Mouse (Mus musculus) liver, embryonic 15.5 days (tissue): ENCODE results near the gene Ndufa11. TPM values are rescaled to one million over a fixed set of nuclear protein-coding genes. Genes with fewer than 3 reads are reported as not detected.
A peak's percentile ranks its signal among the peaks of the same experiment; 100 is the strongest.

ENCODE experiments used
- ATAC-seq: fragments of 200-750 bp; cut with Nextera tagmentation; 2 replicates; pipeline ENCODE4 v1.8.0; 2017; ENCODE audit warnings: moderate number of reproducible peaks, mild to moderate bottlenecking, moderate library complexity; ENCODE audit not compliant: insufficient read depth
- H3K27ac ChIP-seq: fragments of 300-500 bp; sonication (generic); replicated peaks from 2 replicates; pipeline ENCODE4 v1.5.1; 2015; ENCODE audit warnings: mild to moderate bottlenecking, inconsistent platforms
- H3K27me3 ChIP-seq: fragments of 300-500 bp; sonication (generic); 2 replicates; pipeline ENCODE4 v1.6.1; 2015; ENCODE audit warnings: mild to moderate bottlenecking, inconsistent platforms
- H3K36me3 ChIP-seq: fragments of 300-500 bp; sonication (generic); replicated peaks from 2 replicates; pipeline ENCODE4 v1.6.1; 2015; ENCODE audit warnings: moderate library complexity, mild to moderate bottlenecking, inconsistent platforms
- H3K4me1 ChIP-seq: fragments of 300-500 bp; sonication (generic); replicated peaks from 2 replicates; pipeline ENCODE4 v1.6.1; 2015; ENCODE audit warnings: inconsistent platforms
- H3K4me2 ChIP-seq: fragments of 300-500 bp; sonication (generic); 2 replicates; pipeline ENCODE4 v1.6.1; 2015; ENCODE audit warnings: moderate library complexity, mild to moderate bottlenecking, inconsistent platforms
- H3K4me3 ChIP-seq: fragments of 300-500 bp; sonication (generic); replicated peaks from 2 replicates; pipeline ENCODE4 v1.5.1; 2015; ENCODE audit warnings: mild to moderate bottlenecking, inconsistent platforms
- H3K9ac ChIP-seq: fragments of 300-500 bp; sonication (generic); 2 replicates; pipeline ENCODE4 v1.6.1; 2015; ENCODE audit warnings: moderate library complexity, mild to moderate bottlenecking, inconsistent platforms
- H3K9me3 ChIP-seq: fragments of 300-500 bp; sonication (generic); replicated peaks from 2 replicates; pipeline ENCODE4 v1.6.1; 2016; ENCODE audit warnings: inconsistent platforms
- WGBS: fragments of 180-500 bp; shearing (Covaris S2); methylation state at CpG from one replicate; pipeline ENCODE4 v1.1.7; 2015; ENCODE audit warnings: mixed read lengths; ENCODE audit not compliant: insufficient replicate concordance; 5-methylcytosine and 5-hydroxymethylcytosine counted together
- polyA plus RNA-seq: library from polyadenylated mRNA; unstranded; fragments of >200 nt; fragmentation: Nextera tagmentation; extraction: Ambion mirVana; gene quantifications from 2 replicates; pipeline ENCODE4 v1.2.1, GENCODE M21; 2015

Ndufa11 gene
- polyA plus RNA-seq, 1 experiment from 2014 or later, result 226 TPM

- Histone ChIP-seq H3K36me3 (no peaks in the 10 kb centered on the region), H3K27ac (no peak overlapping the region), H3K27me3 (peaks cover 28% of the 10 kb centered on the region), H3K4me1 (no peaks in the 10 kb centered on the region), H3K4me3 (no peak overlapping the region), H3K4me2 (no peak overlapping the region), H3K9ac (no peak overlapping the region), H3K9me3 (no peaks in the 10 kb centered on the region)
- no peak for ATAC-seq
- WGBS, result 65% methylated on average over 17 of the region's 17 CpGs
Observed at GRCm38 (mm10) chr17:56740118-56740787, 22.7 kb downstream of the Ndufa11 start.

- WGBS, result 73% methylated on average over 17 of the region's 17 CpGs
- peaks cover 25% of the 10 kb centered on the region for H3K27me3 ChIP-seq
Observed at GRCm38 (mm10) chr17:56740788-56741160, 23.2 kb downstream of the Ndufa11 start.

GRCm38 (mm10) chr17:56744173-56744572, 26.6 kb downstream of the Ndufa11 start:
- no peak overlapping the region for H3K27ac ChIP-seq
- H3K36me3 ChIP-seq, result no peaks in the 10 kb centered on the region
- peaks cover 28% of the 10 kb centered on the region for H3K27me3 ChIP-seq
- H3K4me3 ChIP-seq, result no peak overlapping the region
- no peak overlapping the region for H3K4me2 ChIP-seq
- H3K9me3 ChIP-seq, result no peaks in the 10 kb centered on the region
- H3K9ac ChIP-seq, result no peak overlapping the region
- no peak for ATAC-seq
- no peaks in the 10 kb centered on the region for H3K4me1 ChIP-seq
- WGBS, result 46% methylated on average over 5 of the region's 5 CpGs

More at GRCm38 (mm10) chr17:56740788-56741160, 23.2 kb downstream of the Ndufa11 start:
- no peak overlapping the region for H3K27ac ChIP-seq
- H3K9me3 ChIP-seq, result no peaks in the 10 kb centered on the region
- H3K4me1 ChIP-seq, result no peaks in the 10 kb centered on the region
- ATAC-seq, result no peak
- no peak overlapping the region for H3K9ac ChIP-seq
- no peak overlapping the region for H3K4me3 ChIP-seq
- H3K4me2 ChIP-seq, result no peak overlapping the region
- no peaks in the 10 kb centered on the region for H3K36me3 ChIP-seq

- WGBS, result 24% methylated on average over 71 of the region's 71 CpGs
- no peaks in the 10 kb centered on the region for H3K36me3 ChIP-seq
- peaks cover 94% of the 10 kb centered on the region for H3K27me3 ChIP-seq
- peak overlapping the region; percentile 64 for H3K4me2 ChIP-seq
- ATAC-seq, result peak; percentile 57
- peaks cover 20% of the 10 kb centered on the region for H3K4me1 ChIP-seq
- peak overlapping the region; percentile 39 for H3K4me3 ChIP-seq
- no peaks in the 10 kb centered on the region for H3K9me3 ChIP-seq
- H3K9ac ChIP-seq, result no peak overlapping the region
- H3K27ac ChIP-seq, result no peak overlapping the region
Observed at GRCm38 (mm10) chr17:56751404-56752072, 34.0 kb downstream of the Ndufa11 start.

- 42% methylated on average over 15 of the region's 15 CpGs for WGBS
- Histone ChIP-seq H3K9me3 (no peaks in the 10 kb centered on the region), H3K4me3 (no peak overlapping the region), H3K4me1 (peaks cover 39% of the 10 kb centered on the region), H3K27ac (no peak overlapping the region), H3K27me3 (peaks cover 90% of the 10 kb centered on the region), H3K4me2 (no peak overlapping the region), H3K36me3 (no peaks in the 10 kb centered on the region), H3K9ac (no peak overlapping the region)
- ATAC-seq, result no peak
Observed at GRCm38 (mm10) chr17:56753452-56753851, 35.9 kb downstream of the Ndufa11 start.

GRCm38 (mm10) chr17:56754271-56755185, 37.0 kb downstream of the Ndufa11 start:
- WGBS, result 10% methylated on average over 36 of the region's 36 CpGs
- ATAC-seq, result no peak
- Histone ChIP-seq H3K9me3 (no peaks in the 10 kb centered on the region), H3K9ac (no peak overlapping the region), H3K4me2 (peak overlapping the region; percentile 48), H3K4me1 (peaks cover 50% of the 10 kb centered on the region), H3K27ac (no peak overlapping the region), H3K27me3 (peaks cover 88% of the 10 kb centered on the region), H3K4me3 (no peak overlapping the region), H3K36me3 (no peaks in the 10 kb centered on the region)

GRCm38 (mm10) chr17:56756703-56757399, 39.3 kb downstream of the Ndufa11 start:
- ATAC-seq, result peak; percentile 4; the same call in 1 of the 2 replicates
- Histone ChIP-seq H3K4me3 (peak overlapping the region; percentile 57), H3K27me3 (peaks cover 73% of the 10 kb centered on the region), H3K9me3 (no peaks in the 10 kb centered on the region), H3K4me1 (peaks cover 66% of the 10 kb centered on the region), H3K4me2 (peak overlapping the region; percentile 96), H3K9ac (peak overlapping the region; percentile 51; the same call in 1 of the 2 replicates), H3K36me3 (no peaks in the 10 kb centered on the region), H3K27ac (no peak overlapping the region; the same call in 1 of the 2 replicates)
- WGBS, result 1% methylated on average over 51 of the region's 51 CpGs

GRCm38 (mm10) chr17:56757416-56758123, 40.0 kb downstream of the Ndufa11 start, which contains the start of gene Nrtn:
Nrtn (minus strand) TSS chr17:56757530.
- Histone ChIP-seq H3K9me3 (no peaks in the 10 kb centered on the region), H3K4me2 (peak within 1 kb of the TSS; percentile 96), H3K27me3 (peaks cover 65% of the 10 kb centered on the region), H3K9ac (peak within 1 kb of the TSS; percentile 51; the same call in 1 of the 2 replicates), H3K36me3 (no peaks in the 10 kb centered on the region), H3K4me3 (peak within 1 kb of the TSS; percentile 57), H3K4me1 (peaks cover 68% of the 10 kb centered on the region), H3K27ac (peak within 1 kb of the TSS; percentile 74)
- under 1% methylated on average over 47 of the region's 48 CpGs for WGBS
- ATAC-seq, result peak; percentile 50

- ATAC-seq, result 0 out of 2 replicates have a peak, but pooled peaks have one; percentile 2
- no peak overlapping the region for H3K9ac ChIP-seq
- WGBS, result 5% methylated on average over 12 of the region's 12 CpGs
- peak overlapping the region; percentile 96 for H3K4me2 ChIP-seq
- no peaks in the 10 kb centered on the region for H3K9me3 ChIP-seq
- H3K36me3 ChIP-seq, result no peaks in the 10 kb centered on the region
- peaks cover 74% of the 10 kb centered on the region for H3K4me1 ChIP-seq
- peak overlapping the region; percentile 74; the same call in 1 of the 2 replicates for H3K27ac ChIP-seq
- H3K4me3 ChIP-seq, result peak overlapping the region; percentile 57; the same call in 1 of the 2 replicates
- H3K27me3 ChIP-seq, result peaks cover 60% of the 10 kb centered on the region
Observed at GRCm38 (mm10) chr17:56758132-56758531, 40.6 kb downstream of the Ndufa11 start.

- Histone ChIP-seq H3K27me3 (peaks cover 48% of the 10 kb centered on the region), H3K4me3 (no peak overlapping the region), H3K27ac (no peak overlapping the region), H3K4me2 (no peak overlapping the region), H3K4me1 (peaks cover 84% of the 10 kb centered on the region), H3K9me3 (no peaks in the 10 kb centered on the region), H3K9ac (no peak overlapping the region), H3K36me3 (no peaks in the 10 kb centered on the region)
- no peak for ATAC-seq
- 64% methylated on average over 7 of the region's 7 CpGs for WGBS
Observed at GRCm38 (mm10) chr17:56759261-56759660, 41.7 kb downstream of the Ndufa11 start.
